Mouse (Mus musculus): ENCODE measurements around the gene Tyw1.
"Not testable (repeated sequence)": the region's sequence is repeated elsewhere in the genome, so short reads cannot be mapped to it uniquely, and the experiment has no call there.

The Tyw1 gene

GRCm38 (mm10) chr5:130255017-130255720 is at the start of gene Tyw1, which contains the start of gene Sbds:
Gene Tyw1, plus strand, starts transcription at chr5:130255619.
Gene Sbds, minus strand, starts transcription at chr5:130255530.
- peak; percentile 97 for DNase-seq

DNA sequence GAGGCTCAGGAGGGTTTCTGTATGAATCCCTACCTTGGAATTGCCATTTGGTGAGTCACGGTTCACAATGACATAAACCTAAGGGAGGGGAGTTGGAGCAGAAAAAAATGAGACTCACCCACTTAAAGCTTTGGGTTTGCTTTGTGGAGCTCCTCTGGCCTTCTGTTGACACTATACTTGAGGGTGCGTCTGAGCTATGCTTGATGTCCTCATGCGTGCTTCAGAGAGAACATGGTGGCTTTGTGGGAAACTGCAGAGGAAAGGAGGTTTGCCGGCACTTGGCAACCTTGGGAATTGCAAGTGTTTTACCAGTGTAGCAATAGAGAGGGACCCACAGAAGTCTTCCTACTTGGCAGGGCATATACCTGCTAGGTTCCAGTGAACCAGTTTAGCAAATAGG is 48.1 kb upstream of the Tyw1 start:
- DNase-seq: no peak

GRCm38 (mm10) chr5:130212956-130213355 is 42.5 kb upstream of the Tyw1 start:
- no peak for DNase-seq

DNA sequence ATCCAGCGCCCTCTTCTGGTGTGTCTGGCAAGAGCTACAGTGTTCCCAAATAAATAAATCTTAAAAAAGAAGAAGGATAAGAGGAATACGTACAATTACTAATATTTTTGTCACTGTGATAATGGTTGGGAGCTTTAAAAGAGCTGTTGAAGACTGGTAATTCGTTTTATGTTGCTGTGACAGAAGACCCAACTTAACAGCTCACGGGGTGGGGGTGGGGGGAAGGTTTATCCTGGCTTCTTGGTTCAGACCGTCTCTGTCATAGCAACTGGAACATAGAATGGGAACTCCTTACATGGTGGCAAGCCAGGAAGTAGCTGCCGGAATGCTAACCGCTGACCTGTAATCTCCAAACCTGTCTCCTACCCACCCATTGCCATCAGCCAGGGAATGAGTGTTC is 38.6 kb upstream of the Tyw1 start, which contains the start of gene Tmem248:
TSS of gene Tmem248 (plus strand) at position 301 of the 400 bp plus-strand sequence.
- DNase-seq: no peak

DNA sequence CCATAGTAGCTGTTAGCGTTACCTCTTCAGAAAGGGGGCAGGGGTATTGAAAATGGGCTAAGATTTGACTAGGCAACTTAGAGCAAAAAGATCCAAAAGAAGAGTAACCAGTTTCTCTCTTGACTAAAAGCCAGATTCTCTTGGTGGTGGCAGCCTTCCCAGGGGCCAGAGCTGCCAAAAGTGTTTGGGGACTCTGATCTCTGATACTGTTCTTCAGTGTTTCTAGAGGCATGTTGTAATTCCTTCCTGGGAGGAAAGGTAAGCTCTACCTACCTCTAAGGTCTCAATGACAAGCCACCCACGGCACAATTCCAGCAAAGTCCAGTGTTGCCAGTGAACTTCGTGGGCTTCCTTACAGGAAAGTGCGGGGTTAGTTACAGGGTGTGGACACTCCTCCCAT is 38.0 kb upstream of the Tyw1 start:
- no peak for DNase-seq

GRCm38 (mm10) chr5:130218336-130218735 is 37.1 kb upstream of the Tyw1 start:
- no peak for DNase-seq

DNA sequence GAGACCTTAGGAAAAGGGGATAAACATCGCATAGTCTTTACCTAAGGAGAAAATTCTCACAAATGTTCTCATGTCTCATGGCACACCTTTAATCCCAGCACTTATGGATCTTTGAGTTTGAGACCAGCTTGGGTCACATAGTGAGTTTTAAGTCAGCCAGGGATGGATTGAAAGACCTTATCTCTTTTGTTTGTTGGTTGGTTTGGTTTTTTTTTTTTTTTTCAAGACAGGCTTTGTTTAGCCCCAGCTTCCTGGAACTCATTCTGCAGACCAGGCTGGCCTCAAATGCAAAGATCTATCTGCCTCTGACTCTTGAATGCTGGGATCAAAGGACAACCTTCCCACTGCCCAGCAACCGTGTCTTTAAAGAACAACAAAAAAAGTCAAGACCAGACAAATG is 34.1 kb upstream of the Tyw1 start:
- no peak for DNase-seq

GRCm38 (mm10) chr5:130221760-130222145 is 33.7 kb upstream of the Tyw1 start:
- no peak for DNase-seq

GRCm38 (mm10) chr5:130222146-130223004 is 33.0 kb upstream of the Tyw1 start:
- peak; percentile 97 for DNase-seq

GRCm38 (mm10) chr5:130226790-130227189 is 28.6 kb upstream of the Tyw1 start:
- no peak for DNase-seq

DNA sequence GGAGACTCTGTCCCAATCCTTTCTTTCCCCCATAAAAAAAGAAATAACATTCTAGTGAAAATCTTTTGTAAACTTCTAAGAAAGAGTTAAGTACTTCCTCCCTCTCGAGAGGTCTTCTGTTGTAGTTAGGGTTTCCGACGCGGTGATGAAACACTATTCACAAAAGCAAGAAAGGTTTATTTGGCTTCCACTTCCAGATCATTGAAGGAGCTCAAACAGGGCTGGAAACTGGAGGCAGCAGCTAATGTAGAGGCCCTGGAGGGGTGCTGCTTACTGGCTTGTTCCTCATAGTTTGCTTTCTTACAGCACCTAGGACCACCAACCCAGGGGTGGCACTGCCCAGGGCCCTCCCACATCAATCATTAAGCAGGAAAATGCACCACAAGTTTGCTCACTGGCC is 27.3 kb upstream of the Tyw1 start:
- no peak for DNase-seq

DNA sequence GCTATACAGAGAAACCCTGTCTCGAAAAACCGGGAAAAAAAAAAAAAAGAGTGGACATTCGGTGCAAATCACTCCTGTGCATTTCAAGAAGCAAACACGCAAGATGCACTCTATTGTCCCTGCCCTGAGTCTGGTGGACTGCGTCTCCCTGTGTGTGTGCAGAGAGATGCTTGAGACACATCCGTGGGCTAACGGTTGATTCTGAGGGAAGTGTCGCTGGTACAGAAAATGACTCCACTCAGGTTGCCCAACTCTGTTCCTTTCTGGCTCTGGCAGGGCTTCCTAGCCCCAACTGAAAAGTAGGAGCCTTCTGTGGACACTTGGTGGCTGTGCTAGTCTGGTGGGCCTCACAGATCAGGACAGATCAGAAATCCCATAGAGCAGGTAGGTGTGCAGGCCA is 19.1 kb upstream of the Tyw1 start:
- no peak for DNase-seq

DNA sequence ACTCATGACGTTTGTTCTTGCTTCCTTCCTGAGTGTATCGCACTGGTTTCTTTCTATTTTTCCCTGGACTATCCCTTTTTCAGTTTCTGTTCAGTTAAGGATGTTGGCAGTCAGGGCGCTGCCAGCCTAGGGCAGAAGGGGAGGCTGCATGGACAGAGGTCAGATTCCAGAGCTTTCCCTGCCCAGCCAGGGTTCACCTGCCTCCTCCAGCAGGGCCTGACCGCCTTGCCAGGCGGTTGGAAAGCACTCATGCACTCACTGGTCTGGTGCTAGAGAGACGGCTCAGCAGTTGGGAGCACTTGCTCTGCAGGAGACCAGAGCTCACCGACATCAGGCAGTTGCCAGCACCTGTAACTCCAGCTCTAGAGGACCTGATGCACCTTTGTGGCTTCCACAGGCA is 16.2 kb upstream of the Tyw1 start:
- no peak for DNase-seq

- no peak for DNase-seq
These were observed 15.6 kb upstream of the Tyw1 start for GRCm38 (mm10) chr5:130239856-130240255.

DNA sequence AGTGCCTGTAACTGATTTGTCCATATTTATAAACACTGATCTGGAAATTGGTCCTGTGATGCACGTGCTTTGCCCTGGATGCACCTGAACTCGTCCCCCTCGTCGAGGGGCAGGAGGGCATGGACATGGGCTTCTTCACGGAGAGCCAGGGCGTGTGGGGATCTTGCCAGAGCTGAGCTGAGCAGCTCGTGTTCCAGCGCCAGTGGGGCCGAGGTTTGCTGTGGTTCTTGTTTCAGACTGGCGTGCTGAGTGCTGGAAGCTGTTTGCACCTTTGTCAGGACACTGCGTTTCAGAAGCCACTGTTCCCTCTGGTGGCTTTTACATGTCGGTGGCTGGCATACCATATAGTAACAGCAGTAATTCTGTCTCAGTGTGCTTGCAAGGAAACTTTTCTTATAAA is 14.0 kb upstream of the Tyw1 start:
- no peak for DNase-seq

GRCm38 (mm10) chr5:130247823-130248222 is 7.6 kb upstream of the Tyw1 start:
- no peak for DNase-seq

GRCm38 (mm10) chr5:130254164-130255016 is 1.0 kb upstream of the Tyw1 start:
- DNase-seq: no peak

GRCm38 (mm10) chr5:130255799-130256525 is 543 bp downstream of the Tyw1 start:
- not testable (repeated sequence) for DNase-seq

GRCm38 (mm10) chr5:130256678-130257271 is 1.4 kb downstream of the Tyw1 start:
- peak; percentile 91 for DNase-seq

GRCm38 (mm10) chr5:130257303-130257702 is 1.9 kb downstream of the Tyw1 start:
- no peak for DNase-seq

DNA sequence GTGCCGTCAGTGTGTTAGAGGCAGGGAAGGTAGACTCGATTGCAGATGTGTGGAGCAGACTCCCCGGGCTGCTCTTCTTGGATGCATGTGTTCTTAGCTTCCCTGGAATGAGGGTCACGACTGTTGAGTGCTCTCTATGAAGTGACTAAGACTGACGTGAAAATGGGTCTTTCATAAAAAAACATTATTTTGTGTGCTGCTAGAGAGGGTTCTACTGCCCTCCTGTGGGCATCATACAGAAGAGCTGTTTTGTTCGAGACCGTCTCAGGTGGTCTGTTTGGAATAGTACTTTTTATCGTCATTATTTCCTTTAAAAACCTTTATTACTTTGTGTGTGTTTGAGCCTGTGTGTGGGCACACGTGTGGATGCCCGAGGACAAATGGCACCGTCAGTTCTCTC is 8.0 kb downstream of the Tyw1 start:
- no peak for DNase-seq

DNA sequence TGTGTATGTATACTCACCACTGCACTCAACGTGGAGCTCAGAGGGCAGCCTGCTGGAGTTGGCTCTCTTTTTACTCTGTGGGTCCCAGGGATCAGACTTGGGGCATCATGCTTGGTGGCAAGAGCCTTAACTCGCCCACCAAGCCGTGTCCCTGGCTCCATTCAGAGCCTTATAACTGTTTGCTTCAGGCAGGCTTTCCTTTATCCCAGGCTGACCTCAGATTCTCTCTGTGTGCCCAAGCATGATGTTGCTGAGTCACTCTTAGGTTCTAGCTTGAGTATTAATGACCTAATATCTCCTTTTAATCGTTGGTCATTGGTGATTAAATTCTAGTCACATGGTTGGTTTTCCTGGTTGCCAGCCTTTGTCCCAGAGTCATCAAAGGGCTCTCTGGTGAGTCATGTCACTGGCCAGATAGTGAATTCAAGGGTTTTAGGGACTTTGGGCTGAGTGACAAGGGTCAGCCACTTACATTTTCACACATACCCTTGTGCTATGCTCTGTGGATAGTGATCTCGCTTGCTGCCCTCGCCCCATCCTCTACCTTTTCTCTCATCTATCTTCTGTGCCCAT is 9.1 kb downstream of the Tyw1 start:
- DNase-seq: no peak

Data from right cerebral cortex, postnatal 25 days (tissue).